Mouse (Mus musculus): ENCODE data around the gene Arl4c.
A peak's percentile ranks its signal among the peaks of the same experiment; 100 is the strongest.
"Not testable (repeated sequence)": the region's sequence is repeated elsewhere in the genome, so short reads cannot be mapped to it uniquely, and the experiment has no call there.

Arl4c gene

DNA sequence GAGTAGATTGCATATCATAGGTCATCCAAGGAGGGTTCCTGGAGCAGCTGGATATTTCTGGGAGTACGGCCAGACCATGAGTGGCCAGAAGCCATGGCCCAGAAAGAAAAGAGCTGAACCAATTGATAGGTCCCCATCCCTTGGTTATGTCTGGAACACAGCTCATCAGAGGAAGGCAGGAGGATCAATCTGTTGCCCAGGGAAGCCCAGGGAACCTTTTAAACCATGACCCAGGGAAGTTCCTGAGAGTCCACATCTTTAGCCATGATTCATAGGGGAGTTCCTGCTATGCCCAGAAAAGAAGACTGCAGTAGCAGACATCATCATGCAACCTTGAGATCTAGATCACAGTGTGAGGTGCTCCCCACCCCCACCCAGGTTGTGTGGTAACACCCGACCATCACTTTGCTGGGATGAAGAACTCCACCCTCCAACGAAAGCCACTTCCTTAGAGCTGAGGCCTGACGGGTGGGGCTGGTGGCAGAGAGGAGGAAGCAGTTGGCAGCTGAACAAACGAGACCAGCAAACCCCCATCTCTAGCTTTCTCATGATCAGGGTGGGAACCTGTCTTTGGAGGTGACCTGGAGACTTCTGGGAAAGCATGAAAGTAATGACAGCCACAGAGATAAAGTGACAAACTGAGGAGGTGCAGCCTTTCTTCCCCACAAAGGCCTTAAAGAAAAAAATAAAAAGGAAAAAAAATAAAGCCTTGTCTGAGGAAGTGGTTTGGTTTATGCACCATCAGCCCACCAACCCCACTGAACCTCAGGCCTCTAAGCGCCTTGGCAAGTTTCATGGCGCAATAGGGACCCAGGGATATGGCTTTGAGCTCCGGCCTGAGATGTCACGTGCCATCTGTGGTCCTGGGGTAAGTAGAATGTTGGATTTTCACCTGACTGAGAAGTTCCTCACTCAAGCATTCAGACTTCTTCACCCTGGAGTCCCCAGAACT is 47.2 kb downstream of the Arl4c start:
- peak; percentile 92 for DNase-seq

DNA sequence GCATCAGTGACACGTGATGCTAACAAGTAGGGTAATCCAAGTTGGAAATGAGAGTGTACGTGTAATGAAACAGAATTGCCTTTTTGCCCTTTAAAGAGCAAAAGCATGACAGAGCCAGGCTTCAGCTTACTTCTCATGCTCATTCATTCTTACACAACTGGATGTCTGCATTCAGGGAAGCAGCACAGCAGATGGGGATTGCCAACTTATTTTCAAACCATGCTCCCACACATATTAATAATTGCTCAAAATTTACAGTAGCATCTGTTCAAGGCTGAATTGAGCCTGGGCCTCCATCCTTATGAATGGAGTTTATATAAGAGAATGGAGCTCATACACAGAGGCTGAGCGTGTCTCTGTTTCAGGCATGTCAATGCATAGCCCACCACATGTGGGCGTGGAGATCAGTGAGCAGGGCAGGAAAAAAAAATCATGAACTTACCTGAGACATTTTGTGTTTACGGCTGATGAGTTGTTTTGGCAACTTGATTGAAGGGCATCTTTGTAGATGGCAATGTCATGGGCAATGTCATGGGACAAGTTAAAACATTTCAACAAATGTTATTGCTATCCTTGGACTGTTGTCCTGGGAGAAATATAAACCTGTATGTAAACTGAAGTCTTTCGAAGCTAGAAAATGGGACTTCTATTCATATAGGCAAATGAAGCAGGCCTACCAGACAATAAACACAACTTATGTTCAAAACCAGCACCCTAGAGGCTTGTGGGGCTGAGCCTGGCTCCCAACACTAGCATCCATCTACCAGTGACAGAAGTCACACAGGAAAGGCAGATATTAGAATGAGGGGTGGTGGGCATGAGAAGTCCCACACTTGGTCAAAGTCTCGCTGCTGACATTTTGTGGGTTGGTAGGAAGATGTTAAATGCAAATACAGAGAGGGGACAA is 48.2 kb downstream of the Arl4c start:
- no peak for DNase-seq

DNA sequence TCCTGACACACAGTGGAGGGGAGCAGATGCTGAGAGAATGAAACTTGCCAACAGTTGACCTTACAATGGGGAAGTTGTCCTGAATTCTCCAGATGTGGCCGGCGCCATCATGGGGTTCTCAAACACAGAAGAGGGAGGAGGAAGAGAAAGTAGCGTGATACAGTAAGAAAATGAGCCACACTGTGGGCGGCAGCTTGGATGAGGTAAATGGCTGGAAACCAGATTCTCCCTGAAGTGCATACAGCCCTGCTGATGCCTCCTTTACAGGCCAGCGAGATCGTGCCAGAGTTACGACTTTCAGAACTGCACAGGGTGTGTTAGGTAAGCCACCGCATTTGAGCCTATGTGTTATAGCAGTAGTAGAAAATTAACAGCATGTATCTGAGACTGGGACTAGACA is 49.3 kb downstream of the Arl4c start:
- no peak for DNase-seq

DNA sequence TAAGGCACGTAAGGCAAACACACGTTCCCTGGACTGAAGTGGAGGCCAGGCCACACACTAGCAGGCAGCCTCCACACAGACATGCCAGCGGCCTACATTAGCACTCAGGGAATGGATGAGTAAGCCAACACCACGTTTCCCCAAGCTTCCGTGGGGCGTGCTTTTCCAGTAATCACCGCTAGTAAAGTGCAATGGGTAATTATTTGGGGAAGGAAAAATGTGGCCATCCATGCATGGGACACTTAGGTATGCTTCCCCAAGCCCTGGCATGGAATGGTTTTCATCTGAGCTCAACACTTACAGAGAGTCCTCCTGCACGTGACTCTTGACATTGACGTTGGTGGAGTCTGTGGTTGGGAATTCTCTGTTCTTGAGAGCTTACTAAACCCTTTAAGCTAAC is 50.4 kb downstream of the Arl4c start:
- DNase-seq: no peak

DNA sequence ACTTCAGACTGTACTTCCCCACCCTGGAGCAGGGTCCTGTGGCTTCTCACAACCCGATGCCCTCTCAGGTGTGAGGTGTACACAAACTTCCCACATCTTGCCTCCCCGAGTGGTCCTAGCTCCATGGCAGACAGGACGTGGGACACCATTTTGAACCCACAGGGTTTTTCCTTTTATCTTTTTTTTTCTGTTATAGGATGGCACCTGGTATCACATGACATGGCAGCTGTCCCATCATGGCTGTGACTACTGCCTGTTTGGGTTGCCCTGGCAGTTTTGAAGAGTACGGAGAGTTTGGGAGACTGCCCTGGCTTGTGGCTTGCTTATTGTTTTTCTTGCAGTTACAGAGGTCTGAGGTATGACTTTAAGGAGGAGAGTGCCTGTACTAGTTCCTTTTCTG is 53.3 kb downstream of the Arl4c start:
- DNase-seq: peak; percentile 24

DNA sequence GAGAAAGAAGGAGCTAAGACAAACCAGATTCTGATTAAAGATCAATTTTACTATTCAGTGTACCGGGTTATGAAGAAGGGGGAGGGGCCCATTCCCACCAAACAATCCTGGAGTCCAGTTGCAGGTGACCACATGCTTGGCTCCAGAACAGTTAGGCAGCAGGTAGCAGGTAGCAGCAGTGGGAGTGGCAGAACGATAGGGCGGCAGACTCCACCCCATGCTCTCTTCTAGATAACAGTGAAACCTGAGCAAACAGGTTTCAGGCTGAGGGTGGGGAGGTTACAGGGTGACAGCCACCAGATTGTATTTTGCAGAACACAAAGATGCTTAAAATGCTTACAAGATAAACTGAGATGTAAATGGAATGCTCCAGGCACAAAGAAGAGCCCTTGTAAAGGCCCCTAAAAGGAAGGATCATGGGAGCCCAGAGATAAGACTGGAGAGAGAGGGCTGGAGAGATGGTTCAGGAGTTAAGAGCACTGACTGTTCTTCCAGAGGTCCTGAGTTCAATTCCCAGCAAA is 56.4 kb downstream of the Arl4c start:
- no peak for DNase-seq

DNA sequence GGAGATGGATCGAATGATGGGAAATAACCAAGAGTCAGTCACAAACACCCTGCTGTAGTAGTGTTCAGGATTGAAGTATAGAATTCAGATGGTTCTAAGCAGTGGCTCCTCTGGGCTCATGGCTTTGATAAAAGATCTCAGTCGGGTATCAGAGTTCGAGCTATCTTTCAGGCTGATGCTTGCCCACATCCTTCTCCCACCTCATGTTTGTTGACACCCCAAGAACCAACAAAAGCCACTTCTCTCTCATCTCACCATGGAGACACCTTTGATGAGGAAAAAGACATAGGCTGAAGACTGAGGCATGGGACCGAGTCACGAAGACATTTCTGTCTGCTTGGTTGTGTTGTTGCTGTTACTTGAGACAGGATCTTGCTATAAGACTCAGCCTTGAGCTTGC is 57.6 kb downstream of the Arl4c start:
- DNase-seq: no peak

DNA sequence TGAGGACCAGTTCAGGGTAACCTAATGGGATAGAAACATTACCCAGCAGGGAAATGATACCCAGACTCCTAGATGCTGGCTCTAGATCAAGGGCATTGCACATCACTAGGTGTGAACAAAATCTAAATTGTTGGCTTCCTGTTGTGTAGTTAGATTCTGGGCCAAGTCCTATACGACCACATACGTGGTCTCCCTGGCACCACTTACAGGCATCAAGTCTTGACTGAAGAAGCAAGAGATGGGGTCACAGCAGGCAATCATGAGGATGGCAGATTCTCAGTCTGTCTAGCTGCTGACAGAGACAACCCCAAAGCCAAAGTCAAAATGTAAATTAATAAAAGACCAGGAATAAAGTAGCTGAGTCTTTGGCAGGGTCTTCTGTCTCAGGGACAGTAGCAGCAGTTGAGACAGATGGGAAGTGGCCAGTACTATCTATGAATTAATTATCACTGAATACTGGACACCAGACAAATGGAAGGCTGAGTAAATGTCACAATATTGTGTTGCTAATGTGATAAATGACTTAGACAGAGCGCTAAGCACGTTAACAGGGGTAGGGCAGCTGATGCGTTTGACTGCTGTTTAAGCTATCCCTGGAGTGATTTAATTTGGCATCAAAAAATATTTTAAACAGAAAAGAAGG is 58.7 kb downstream of the Arl4c start:
- DNase-seq: no peak

DNA sequence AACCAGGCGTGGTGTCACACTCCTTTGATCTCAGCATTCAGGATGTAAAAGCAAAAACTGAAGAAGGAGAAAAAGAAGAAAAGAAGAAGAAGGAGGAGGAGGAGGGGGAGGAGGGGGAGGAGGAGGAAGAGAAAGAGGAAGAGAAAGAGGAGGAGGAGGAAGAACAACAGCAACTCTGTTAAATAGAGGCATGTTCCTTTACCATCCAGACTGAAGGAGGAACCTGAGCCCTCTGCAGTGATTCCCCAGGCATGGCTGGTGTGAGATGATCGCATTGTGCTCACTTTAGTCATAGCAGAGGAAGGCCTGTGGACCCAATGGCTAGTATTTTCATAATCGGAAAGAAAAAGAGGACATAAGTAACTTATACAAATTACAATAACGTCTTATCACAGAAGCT is 59.3 kb downstream of the Arl4c start:
- DNase-seq: no peak

DNA sequence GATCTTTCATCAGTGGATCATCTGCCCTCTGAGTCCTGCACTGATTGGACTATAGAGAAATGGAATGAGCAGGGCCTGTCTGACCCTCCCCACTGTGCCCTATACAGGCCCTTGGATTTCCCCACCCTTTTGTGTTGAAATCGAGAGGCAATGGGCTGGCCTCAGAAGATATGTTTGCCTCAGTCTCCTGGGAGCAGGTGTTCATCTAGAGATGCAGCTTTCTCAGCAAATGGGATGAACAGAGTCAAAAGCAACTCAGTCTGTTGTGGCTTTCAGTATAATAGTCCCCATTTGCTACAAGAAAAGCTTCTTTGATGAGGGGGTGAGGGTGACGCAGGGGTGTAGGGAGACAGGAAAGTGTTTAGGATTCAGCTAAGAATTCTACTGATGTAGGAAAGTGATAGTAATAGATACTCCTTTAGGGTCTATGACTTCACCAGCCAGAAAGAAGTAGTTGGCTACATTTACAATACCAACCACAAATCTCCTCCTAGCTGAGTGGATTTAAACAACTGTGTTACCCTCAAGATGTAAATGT is 60.3 kb downstream of the Arl4c start:
- peak; percentile 30 for DNase-seq

DNA sequence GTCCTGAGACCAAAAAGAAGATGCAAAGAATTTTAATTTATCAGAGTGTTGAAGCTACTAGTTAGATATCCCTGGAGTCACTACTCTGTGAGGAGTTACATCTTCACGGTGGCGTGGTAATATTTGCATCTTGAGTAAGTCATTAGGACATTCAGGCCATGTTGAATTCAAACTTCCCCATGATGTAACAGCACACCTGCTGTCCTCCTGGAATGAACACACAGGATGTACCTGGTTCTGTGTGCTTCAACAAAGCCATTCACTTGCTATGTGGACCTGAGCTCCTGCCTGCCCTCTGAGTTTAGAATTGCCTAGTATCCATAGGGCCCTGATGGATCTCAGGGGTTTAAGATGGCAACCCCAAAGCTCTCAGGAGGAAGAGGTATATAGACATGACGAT is 60.8 kb downstream of the Arl4c start:
- DNase-seq: no peak

DNA sequence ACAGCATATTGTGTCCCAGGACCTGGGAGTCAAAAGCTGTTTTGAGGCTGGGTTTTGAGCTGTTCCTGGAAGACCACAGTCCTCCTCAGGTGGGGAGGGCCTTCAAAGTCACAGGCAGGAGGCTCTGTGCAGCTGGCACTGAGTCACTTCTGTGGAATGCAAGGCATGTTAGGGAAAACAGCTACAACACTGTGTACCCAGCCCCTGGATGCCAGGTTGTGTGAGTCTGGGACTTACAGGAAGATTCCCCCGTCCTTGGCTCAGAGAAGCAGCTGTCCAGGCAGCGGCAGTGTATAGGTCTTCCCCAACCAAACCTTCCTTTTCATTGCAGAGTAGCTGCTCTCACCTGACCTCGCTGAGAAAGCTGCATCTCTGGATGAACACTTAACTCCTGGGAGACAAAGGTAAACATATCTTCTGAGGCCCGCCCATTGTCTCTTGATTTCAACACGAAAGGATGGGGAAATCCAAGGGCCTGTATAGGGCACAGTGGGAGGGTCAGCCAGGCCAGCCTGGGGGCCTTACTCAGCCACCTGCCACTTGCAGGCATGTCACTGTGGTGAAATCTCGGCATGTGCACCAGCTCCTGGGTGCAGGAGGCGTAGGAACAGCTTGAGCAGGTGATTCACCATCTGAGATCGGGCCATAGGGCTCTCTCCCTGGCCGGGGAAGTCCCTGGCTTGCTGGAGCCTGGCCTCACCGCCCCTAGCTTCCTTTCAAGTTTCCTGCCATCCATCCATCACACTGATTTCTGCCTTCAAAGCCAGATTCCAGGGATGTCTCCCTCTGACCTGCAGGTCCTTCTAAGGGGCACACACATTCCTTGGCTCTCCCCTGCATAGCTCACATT is 62.4 kb downstream of the Arl4c start:
- no peak for DNase-seq

DNA sequence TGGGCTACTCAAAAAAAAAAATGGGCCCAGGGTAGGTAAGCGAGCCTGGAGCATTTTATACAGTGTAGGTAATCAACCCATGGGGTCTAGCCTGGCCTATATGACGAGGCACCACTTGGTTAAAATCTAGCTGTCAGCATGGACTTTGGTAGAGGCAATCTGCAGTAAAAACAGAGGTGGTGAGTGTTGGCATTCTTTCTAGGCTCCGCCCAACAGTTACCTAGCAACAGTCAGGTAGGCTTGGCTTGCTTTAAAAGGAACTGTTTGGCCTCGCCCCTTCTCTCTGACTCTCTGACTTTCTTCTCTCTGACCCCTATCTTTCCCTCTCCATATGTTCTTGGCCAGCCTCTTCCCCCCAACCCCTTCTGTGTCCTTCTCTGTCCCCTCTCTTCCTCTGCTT is 63.4 kb downstream of the Arl4c start:
- DNase-seq: no peak

DNA sequence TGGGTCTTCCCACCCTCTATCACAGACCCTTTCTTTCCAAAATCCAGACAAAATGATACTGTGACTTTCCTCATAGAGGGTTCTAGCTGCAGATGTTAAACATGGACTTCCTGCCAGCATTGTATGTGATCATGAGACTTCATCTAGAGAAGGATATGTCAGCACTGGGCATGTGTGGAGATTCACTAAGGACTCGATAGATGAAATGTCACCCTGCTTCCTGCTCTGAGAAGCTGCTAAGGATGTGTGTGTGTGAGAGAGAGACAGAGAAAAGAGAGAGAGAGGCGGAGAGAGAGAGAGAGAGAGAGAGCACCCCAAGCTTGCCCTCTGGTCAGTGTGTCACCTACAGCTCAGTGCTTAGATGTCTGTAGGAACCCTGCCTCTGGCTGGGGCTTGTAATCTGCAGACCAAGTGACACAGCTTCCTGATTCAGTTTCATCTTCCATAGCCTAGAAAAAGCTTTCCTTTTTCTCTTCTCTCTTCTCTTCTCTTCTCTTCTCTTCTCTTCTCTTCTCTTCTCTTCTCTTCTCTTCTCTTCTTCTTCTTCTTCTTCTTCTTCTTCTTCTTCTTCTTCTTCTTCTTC is 65.4 kb downstream of the Arl4c start:
- DNase-seq: not testable (repeated sequence)

DNA sequence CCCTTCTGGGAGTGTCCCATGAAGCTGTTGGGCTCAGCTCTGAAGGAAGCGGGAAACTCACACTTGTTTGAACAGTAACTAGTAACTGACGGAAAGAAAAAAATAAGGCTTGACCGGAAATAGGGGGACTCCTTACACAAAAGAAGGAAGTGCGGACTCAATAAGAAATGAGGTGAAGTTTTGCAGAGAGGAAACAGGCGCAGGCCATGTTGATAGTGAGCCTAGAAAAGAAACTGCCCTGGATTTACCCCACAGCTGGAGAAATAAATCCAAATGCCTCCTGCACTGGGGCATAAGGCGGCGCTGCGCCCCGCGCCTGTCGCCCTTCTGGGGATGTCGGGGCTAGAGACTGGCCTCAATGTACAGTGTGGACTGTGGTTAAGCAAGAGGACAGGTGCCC is 66.4 kb downstream of the Arl4c start:
- no peak for DNase-seq

DNA sequence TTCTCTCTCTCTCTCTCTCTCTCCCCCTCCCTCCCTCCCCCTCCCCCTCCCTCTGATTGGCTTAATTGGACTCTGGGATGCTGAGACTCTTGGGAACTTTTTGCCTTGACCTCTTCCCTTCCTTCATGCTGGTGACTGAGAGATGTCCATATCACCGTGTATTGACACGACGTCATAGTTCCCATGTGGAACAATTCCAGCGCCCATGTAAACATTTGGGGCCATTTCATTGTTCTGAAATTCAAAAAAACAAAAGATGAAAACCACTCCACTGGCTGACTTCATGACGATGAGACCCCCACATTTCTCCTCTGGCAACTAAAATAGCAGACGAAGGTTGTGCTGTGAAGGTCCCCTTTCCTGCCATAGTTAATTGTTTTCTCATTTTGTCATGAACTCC is 69.2 kb downstream of the Arl4c start:
- DNase-seq: no peak

DNA sequence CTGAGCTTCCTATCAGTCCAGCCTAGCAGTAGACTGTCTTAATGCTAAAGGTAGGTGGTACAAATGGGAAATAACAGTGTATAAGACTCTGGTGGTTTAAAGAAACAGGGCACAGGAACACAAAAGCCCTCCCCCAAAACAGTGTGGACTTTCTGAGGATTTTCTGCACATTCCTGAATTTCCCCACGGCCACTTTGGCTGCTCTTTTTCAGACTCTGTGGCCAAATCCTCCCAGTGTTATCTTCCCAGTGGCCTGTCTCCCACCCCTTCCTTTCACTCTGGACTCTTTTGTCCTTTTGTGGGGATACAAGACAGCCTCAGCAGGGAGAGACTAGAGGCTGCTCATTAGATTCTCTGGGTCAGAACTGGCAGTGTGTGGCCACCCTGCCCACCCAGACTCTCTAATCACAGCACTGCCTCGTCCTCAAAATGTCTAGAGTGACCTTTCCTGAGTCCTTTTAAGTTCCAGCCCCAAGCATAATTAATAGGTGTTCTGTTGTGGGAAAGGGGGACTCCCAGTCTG is 72.0 kb downstream of the Arl4c start:
- no peak for DNase-seq

DNA sequence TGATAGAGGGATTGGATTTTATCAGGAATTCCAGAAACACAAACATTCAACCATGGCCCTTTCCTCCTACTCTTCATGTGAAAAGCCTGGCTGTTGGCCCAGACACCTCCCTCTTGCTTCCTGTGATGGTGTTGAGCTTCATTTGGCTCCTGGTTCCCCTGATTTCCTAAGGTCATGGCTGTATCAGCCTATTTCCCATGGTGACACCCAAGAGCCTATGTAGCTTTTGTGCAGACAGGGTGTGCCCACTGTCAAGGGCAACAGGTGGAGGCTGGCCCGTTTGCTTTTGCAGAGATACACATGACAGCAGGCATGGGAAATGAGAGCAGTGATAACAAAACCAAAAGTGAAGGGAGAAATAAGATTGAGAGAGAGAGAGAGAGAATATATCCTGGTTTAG is 76.8 kb downstream of the Arl4c start:
- no peak for DNase-seq

DNA sequence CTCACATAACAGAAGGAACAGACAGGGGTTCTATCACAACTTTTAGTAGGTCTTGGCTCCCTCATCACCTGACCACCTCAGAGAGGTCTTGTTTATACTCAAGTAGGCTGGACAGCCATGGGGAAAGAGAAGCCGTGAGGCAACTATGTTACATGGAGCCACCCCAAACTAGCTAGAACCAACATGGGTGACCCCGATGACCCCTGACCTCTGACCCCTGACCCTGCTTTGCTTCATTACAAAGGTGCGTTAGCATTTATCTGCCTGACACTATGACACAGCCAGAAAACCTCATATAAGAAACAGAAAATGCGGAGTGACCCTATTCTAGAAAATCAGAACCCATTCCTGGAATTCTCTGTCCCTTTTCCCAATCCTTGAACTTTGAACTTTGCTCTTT is 77.6 kb downstream of the Arl4c start:
- no peak for DNase-seq

DNA sequence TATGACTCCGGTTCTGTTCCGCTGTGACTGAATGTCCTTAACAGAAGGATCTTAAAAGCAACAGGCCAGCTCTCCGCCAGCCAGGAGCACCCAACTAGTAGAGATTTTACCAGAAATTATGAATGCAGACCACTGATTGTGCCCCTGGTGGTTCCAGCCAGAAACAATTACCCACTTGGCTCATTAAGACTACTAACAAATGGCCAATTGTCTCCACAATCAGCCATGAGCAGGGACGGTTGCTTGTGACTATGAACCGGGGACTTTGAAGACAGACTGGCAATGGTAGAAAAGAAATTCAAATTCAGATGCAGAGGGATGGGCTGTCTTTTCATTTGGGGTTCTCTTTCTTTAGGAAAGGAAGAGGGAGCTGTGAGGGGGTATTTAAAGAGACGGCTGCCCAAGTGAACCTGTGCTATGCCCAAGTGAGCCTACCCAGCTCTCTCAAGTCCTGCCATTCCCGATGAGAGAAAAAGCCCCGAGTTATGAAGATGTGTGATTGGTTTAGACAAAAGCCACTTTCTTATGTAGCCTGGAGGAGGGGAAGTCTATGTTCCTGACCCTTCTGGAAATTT is 78.4 kb downstream of the Arl4c start:
- DNase-seq: no peak
